10 mouse cellular contexts compared by ENCODE assay signal in genomic region chr2:70060359-70061345, GRCm38 (mm10). TPM values are rescaled to one million over a fixed set of nuclear protein-coding genes. Genes with fewer than 3 reads are reported as not detected.
DNase-seq lines count a peak whose midpoint lies in the region; ATAC-seq and TF ChIP-seq lines count a peak whose summit lies in the region.
"Had no signal": no experiment of that assay in that cellular context is flagged by ENCODE, and none has a peak within 500 bp of the region (broad histone marks: within the 10 kb centered on the region; RNA-seq: fewer than 3 reads in every experiment).

No protein-coding gene starts in this region.

- H3K36me3 ChIP-seq in midbrain, embryonic 12.5 days = no peaks in the 10 kb centered on the region

- H3K9me3 ChIP-seq in midbrain, embryonic 12.5 days = no peaks in the 10 kb centered on the region

- 43% methylated on average over 11 of the region's 11 CpGs for WGBS in midbrain, embryonic 12.5 days

- peaks cover 12% of the 10 kb centered on the region for H3K4me1 ChIP-seq in midbrain, embryonic 12.5 days

- 0 out of 2 replicates have a peak, but pooled peaks have one; percentile 52 for ATAC-seq in midbrain, embryonic 12.5 days (ENCODE audit: low FRiP score, low read depth)

- DNase-seq in embryo, embryonic 10 days (ENCODE audit: low spot score) = peak; percentile 16
- no peak for DNase-seq in embryo, embryonic 9.5 days (ENCODE audit: extremely low spot score)
- peak; percentile 76 for DNase-seq in brain, adult 2 months (ENCODE audit: low read depth, low spot score)
- peak; percentile 11 to 52 for DNase-seq in frontal cortex, adult 2 months (ENCODE audit: extremely low spot score in 1 of 2, low spot score in 1 of 2)
- no peak for DNase-seq in adrenal gland, postnatal 36 days
- DNase-seq in kidney, adult 8-10 months = no peak
- no peak for DNase-seq in gastrocnemius, adult 2 months
- DNase-seq: lung, embryonic 14.5 days had no signal

- H3K9ac ChIP-seq in midbrain, embryonic 12.5 days (replicated peaks) = no peak overlapping the region
- H3K9ac ChIP-seq: lung, embryonic 14.5 days had no signal

- no peak overlapping the region for H3K4me3 ChIP-seq in midbrain, embryonic 12.5 days
- no peak overlapping the region for H3K4me3 ChIP-seq in gastrocnemius, adult 2 months

- no peak overlapping the region for H3K4me2 ChIP-seq in midbrain, embryonic 12.5 days (replicated peaks)
- H3K4me2 ChIP-seq: lung, embryonic 14.5 days had no signal

- H3K27me3 ChIP-seq in midbrain, embryonic 12.5 days = no peaks in the 10 kb centered on the region

- H3K27ac ChIP-seq in midbrain, embryonic 12.5 days (replicated peaks) = peak overlapping the region; percentile 57
- H3K27ac ChIP-seq in gastrocnemius, adult 2 months = no peak overlapping the region

- no peak for TF ChIP-seq CTCF in gastrocnemius, adult 2 months (IDR thresholded peaks at IDR 0.05)

- intact Hi-C loops in gastrocnemius, adult 2 months (cut with DNase I) = no loop called here

RNA-seq across cellular contexts. Expression of gene Myo3b, which starts 21.7 kb away (rescaled TPM):
- polyA plus RNA-seq in frontal cortex, adult 2 months (2012; rRNA removed) = 0.96 and 0.99 TPM in 2 replicates
- 0.13 TPM in 1 of 2 replicates, not detected in the other for polyA plus RNA-seq in midbrain, embryonic 12.5 days (2016; fragmentation: Nextera tagmentation; extraction: Ambion mirVana)
- total RNA-seq in adrenal gland, postnatal 36 days (2021) = not detected
- total RNA-seq in gastrocnemius, adult 2 months (2021) = not detected
- total RNA-seq: common myeloid progenitor, adult 5-6 weeks had no signal

Comparison
In these comparisons a context has a peak if more than half of its experiments do, and no peak if none do; other contexts are left out.
1. DNase-seq: peak in embryo, embryonic 10 days (single experiment), brain, adult 2 months (single experiment) and frontal cortex, adult 2 months (2 of 2); none in embryo, embryonic 9.5 days (single experiment), adrenal gland, postnatal 36 days (0 of 2), kidney, adult 8-10 months (0 of 2) and gastrocnemius, adult 2 months (single experiment).